ENCODE assay signal across 29 mouse cellular contexts in the genomic region with DNA sequence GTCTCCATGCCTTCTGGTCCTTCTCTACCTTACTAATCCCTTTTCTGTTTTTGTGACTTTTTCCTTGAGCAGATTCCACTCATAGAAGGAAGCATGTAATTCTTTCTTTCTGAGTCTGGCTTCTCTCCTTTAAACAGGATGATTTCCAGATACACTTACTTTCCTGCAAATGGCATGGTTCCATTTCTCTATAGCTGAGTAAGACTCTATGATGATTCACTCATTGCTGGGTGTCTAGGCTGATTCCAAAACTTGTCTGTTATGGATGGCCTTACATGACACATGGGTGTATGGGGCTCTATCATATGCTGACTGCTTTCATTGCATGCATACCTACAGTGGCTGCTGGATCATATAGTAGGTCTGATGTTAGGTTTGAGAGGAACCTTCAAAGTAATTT. TPM values are rescaled to one million over a fixed set of nuclear protein-coding genes. Genes with fewer than 3 reads are reported as not detected.
"Had no signal": no experiment of that assay in that cellular context is flagged by ENCODE, and none has a peak within 500 bp of the region (broad histone marks: within the 10 kb centered on the region; RNA-seq: fewer than 3 reads in every experiment).

No protein-coding gene starts in this region.

- H3K36me3 ChIP-seq: heart, embryonic 13.5 days; heart, embryonic 15.5 days; hindbrain, embryonic 13.5 days; hindbrain, embryonic 15.5 days; kidney, embryonic 15.5 days; limb, embryonic 13.5 days; limb, embryonic 15.5 days; liver, embryonic 12.5 days had no signal

- DNase-seq: gastrocnemius, postnatal 14 days; gastrocnemius, postnatal 36 days; heart, adult 11 months; heart, adult 2 months; heart, postnatal 14 days; heart, postnatal 36 days; kidney, adult 11 months; kidney, adult 2 months; kidney, adult 9 months; kidney, postnatal 14 days; kidney, postnatal 36 days; layer of hippocampus, adult 9-11 months; left cerebral cortex, postnatal 4 days had no signal

- H3K27me3 ChIP-seq: heart, embryonic 13.5 days; heart, embryonic 15.5 days; hindbrain, embryonic 13.5 days; hindbrain, embryonic 15.5 days; kidney, embryonic 15.5 days; limb, embryonic 13.5 days; limb, embryonic 15.5 days; liver, embryonic 12.5 days had no signal

- H3K27ac ChIP-seq: heart, adult 2 months; heart, embryonic 13.5 days; heart, embryonic 15.5 days; hindbrain, embryonic 13.5 days; hindbrain, embryonic 15.5 days; hindbrain, postnatal 0 days; kidney, embryonic 15.5 days; kidney, postnatal 0 days; left cerebral cortex, adult 2 months; limb, embryonic 13.5 days; limb, embryonic 15.5 days; liver, embryonic 12.5 days; liver, embryonic 14.5 days had no signal

- H3K9ac ChIP-seq: heart, embryonic 13.5 days; heart, embryonic 15.5 days; hindbrain, embryonic 13.5 days; hindbrain, embryonic 15.5 days; kidney, embryonic 15.5 days; limb, embryonic 13.5 days; limb, embryonic 15.5 days; liver, embryonic 12.5 days; liver, embryonic 14.5 days had no signal

- H3K4me2 ChIP-seq: heart, embryonic 11.5 days; heart, embryonic 13.5 days; heart, embryonic 15.5 days; hindbrain, embryonic 13.5 days; hindbrain, embryonic 15.5 days; kidney, embryonic 15.5 days; limb, embryonic 13.5 days; limb, embryonic 15.5 days; liver, embryonic 12.5 days had no signal

- ATAC-seq: hindbrain, postnatal 0 days; intestine, embryonic 16.5 days; liver, embryonic 12.5 days had no signal

- H3K4me1 ChIP-seq: heart, embryonic 15.5 days; hindbrain, embryonic 13.5 days; hindbrain, embryonic 15.5 days; liver, embryonic 12.5 days had no signal

- H3K9me3 ChIP-seq: heart, embryonic 13.5 days; heart, embryonic 15.5 days; hindbrain, embryonic 13.5 days; hindbrain, embryonic 15.5 days; kidney, embryonic 15.5 days; limb, embryonic 13.5 days; limb, embryonic 15.5 days; liver, embryonic 12.5 days had no signal

- H3K4me3 ChIP-seq: heart, adult 2 months; heart, embryonic 13.5 days; heart, embryonic 15.5 days; hindbrain, embryonic 13.5 days; hindbrain, embryonic 15.5 days; kidney, embryonic 15.5 days; left cerebral cortex, adult 2 months; limb, embryonic 13.5 days; limb, embryonic 15.5 days; liver, embryonic 12.5 days had no signal

RNA-seq across cellular contexts. Expression of a gene that starts 4.6 kb away (rescaled TPM):
- total RNA-seq: gastrocnemius, postnatal 14 days; heart, adult 2 months; heart, postnatal 36 days; hematopoietic stem cell, adult 5-6 weeks; liver, adult 2 months had no signal
- polyA plus RNA-seq: heart, embryonic 11.5 days; liver, adult 2 months; liver, embryonic 12.5 days had no signal
